Mouse (Mus musculus): ENCODE measurements at regions not wholly inside any gene's neighbourhood (a gene's known extent, or its start where the extent isn't known, plus 50 kb on each side); places are given as distances from the start of the nearest gene placed in this dataset.

- no peak for ATAC-seq (replicated peaks; ENCODE audit: poor library complexity)
These were observed 59.0 kb upstream of the Ccdc91 start for GRCm38 (mm10) chr6:147416592-147416991.

- ATAC-seq (replicated peaks; ENCODE audit: poor library complexity): no peak
These were observed 61.9 kb upstream of the Ccdc91 start for GRCm38 (mm10) chr6:147413713-147414112.

- ATAC-seq (replicated peaks; ENCODE audit: poor library complexity): no peak
These were observed 77.6 kb upstream of the Ccdc91 start for GRCm38 (mm10) chr6:147397984-147398383.

- ATAC-seq (replicated peaks; ENCODE audit: poor library complexity): no peak
These were observed 84.0 kb upstream of the Ccdc91 start for GRCm38 (mm10) chr6:147391425-147392158.

- ATAC-seq (replicated peaks; ENCODE audit: poor library complexity): no peak
These were observed 85.1 kb upstream of the Ccdc91 start for GRCm38 (mm10) chr6:147390499-147390898.

GRCm38 (mm10) chr6:147388727-147389126 lies 86.9 kb upstream of the Ccdc91 start:
- ATAC-seq (replicated peaks; ENCODE audit: poor library complexity): no peak

- ATAC-seq (replicated peaks; ENCODE audit: poor library complexity): no peak
These were observed 90.0 kb upstream of the Ccdc91 start for GRCm38 (mm10) chr6:147385606-147386005.

GRCm38 (mm10) chr6:147380519-147380918 lies 95.1 kb upstream of the Ccdc91 start:
- ATAC-seq (replicated peaks; ENCODE audit: poor library complexity): 0 out of 2 replicates have a peak, but pooled peaks have one; percentile 11

- ATAC-seq (replicated peaks; ENCODE audit: poor library complexity): no peak
These were observed 97.9 kb upstream of the Ccdc91 start for GRCm38 (mm10) chr6:147377679-147378078.

GRCm38 (mm10) chr6:147371737-147372136 lies 103.9 kb upstream of the Ccdc91 start:
- no peak for ATAC-seq (replicated peaks; ENCODE audit: poor library complexity)

- ATAC-seq (replicated peaks; ENCODE audit: poor library complexity): no peak
These were observed 104.3 kb upstream of the Ccdc91 start for GRCm38 (mm10) chr6:147371336-147371735.

- ATAC-seq (replicated peaks; ENCODE audit: poor library complexity): no peak
These were observed 98.9 kb upstream of the Pthlh start for GRCm38 (mm10) chr6:147362842-147363241.

GRCm38 (mm10) chr6:147357031-147357430 lies 93.0 kb upstream of the Pthlh start:
- ATAC-seq (replicated peaks; ENCODE audit: poor library complexity): peak; percentile 98

GRCm38 (mm10) chr6:147356570-147356969 lies 92.6 kb upstream of the Pthlh start:
- no peak for ATAC-seq (replicated peaks; ENCODE audit: poor library complexity)

- ATAC-seq (replicated peaks; ENCODE audit: poor library complexity): peak; percentile 81
These were observed 85.7 kb upstream of the Pthlh start for GRCm38 (mm10) chr6:147349566-147350237.

- ATAC-seq (replicated peaks; ENCODE audit: poor library complexity): no peak
These were observed 84.6 kb upstream of the Pthlh start for GRCm38 (mm10) chr6:147348621-147349020.

GRCm38 (mm10) chr6:147341042-147341441 lies 77.1 kb upstream of the Pthlh start:
- ATAC-seq (replicated peaks; ENCODE audit: poor library complexity): no peak

- peak; percentile 29; the same call in 1 of the 2 replicates for ATAC-seq (replicated peaks; ENCODE audit: poor library complexity)
These were observed 69.0 kb upstream of the Pthlh start for GRCm38 (mm10) chr6:147332976-147333375.

- ATAC-seq (replicated peaks; ENCODE audit: poor library complexity): no peak
These were observed 65.2 kb upstream of the Pthlh start for GRCm38 (mm10) chr6:147329201-147329600.

GRCm38 (mm10) chr6:147324336-147324735 lies 60.4 kb upstream of the Pthlh start:
- ATAC-seq (replicated peaks; ENCODE audit: poor library complexity): no peak

- ATAC-seq (replicated peaks; ENCODE audit: poor library complexity): no peak
These were observed 54.1 kb upstream of the Pthlh start for GRCm38 (mm10) chr6:147318106-147318505.

GRCm38 (mm10) chr6:147316702-147317468 lies 52.9 kb upstream of the Pthlh start:
- ATAC-seq (replicated peaks; ENCODE audit: poor library complexity): no peak

Measured in megakaryocyte progenitor cell, adult 5-6 weeks (primary cell).